Mouse (Mus musculus) left cerebral cortex, postnatal 14 days (tissue): ENCODE data around the gene 1700001P01Rik. TPM values are rescaled to one million over a fixed set of nuclear protein-coding genes. Genes with fewer than 3 reads are reported as not detected.
A peak's percentile ranks its signal among the peaks of the same experiment; 100 is the strongest.

Experiments
- DNase-seq, 2 experiments: peaks; one replicate each; pipeline ENCODE4 v3.0.0; 2021 to 2022; ENCODE audit warnings: low spot score in 2 of 2, mixed read lengths in 1 of 2
- intact Hi-C: fragments of 180-260 bp; cut with DNase I; formaldehyde crosslinking; loops from one replicate; pipeline ENCODE4 v1.15.1; 2025
- total RNA-seq, 2 experiments: library from RNA; stranded (reverse); gene quantifications; 2 replicates each; pipeline ENCODE4 v1.2.3; 2021

Gene 1700001P01Rik
- total RNA-seq, 2 experiments from 2014 or later = 1.0 TPM; not detected in 1

DNA sequence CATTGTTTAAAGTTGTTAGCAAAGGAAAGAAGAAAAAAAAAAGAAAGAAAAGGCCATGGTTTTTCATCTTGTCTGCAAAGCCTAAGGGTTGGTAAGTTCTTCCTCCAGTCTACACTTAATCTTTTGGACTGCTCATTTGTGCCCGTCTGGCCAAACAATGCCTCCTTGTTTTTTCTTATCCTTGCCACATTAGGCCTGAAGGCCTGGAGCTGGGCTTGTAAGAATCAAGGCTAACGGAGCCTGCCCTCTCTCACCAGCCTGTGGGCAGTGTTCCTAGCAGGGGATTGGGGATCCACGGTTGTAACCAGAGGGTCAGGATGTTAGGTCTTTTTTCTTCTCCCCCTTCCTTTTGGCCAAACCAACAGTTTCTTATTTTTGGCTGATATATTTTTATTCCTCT, 35.3 kb upstream of the 1700001P01Rik start:
- intact Hi-C loops = no loop called here
- no peak for DNase-seq

DNA sequence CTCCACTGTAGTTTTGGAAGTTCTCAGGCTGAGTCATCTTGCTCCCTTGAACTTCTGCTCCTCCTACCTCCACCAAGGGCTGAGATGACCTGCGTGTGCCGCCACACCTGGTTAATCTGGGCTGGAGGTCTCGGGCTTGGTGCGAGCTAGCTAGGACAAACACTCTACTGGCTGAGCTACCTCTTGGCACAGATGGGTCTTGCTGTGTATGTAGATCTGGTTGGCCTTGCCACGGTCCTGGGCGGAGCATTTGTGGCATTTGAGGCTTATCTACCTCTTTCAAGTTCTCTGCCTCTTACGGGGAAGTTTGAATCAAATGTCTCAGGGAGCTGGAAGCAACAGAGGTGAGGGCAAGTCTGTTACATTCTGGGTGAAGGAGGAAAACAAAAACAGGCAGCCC, 34.6 kb upstream of the 1700001P01Rik start:
- no peak for DNase-seq
- intact Hi-C loops = no loop called here

DNA sequence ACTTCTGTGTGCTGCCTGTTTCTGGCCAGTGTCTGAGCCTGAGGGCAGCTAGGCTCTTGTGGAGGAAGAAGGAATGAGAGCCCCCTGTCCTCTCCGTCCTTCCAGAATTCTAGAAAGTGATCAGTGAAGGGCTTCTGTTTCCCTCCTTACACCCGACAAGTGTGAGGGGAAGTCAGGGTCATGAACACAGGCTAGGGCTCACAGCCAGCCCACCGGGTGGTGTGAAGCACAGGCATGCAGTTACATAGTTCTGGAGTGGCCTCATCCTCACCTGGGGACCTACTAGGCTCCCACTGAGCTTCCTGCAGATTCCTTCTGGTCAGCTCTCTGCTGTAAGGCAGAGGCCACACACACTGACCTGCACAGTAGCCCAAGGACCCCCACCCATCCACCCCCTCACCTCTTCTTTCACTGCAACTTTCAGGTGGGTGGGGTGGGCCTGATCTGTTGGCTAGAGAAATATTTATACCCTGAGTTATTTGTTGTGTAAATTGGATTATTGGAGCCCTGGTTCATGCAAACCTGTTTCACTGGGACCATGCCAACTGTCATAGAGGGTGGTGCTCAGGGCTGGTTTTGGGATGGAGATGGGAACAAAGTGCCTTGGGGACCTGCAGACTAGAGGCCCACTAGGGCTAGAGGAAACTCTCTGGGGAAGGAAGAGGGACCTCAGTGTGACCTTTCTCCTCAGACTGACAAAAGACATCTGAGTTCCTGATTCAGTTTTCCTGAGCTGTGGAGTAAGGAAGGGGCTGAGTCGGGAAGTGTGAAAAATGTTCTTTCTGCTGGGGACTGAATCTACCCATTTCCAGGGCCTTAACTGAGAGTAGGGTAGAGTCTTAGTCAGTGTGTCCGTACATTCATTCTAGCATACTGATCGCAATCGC, 33.8 kb upstream of the 1700001P01Rik start:
- intact Hi-C loops = no loop called here
- DNase-seq = no peak

DNA sequence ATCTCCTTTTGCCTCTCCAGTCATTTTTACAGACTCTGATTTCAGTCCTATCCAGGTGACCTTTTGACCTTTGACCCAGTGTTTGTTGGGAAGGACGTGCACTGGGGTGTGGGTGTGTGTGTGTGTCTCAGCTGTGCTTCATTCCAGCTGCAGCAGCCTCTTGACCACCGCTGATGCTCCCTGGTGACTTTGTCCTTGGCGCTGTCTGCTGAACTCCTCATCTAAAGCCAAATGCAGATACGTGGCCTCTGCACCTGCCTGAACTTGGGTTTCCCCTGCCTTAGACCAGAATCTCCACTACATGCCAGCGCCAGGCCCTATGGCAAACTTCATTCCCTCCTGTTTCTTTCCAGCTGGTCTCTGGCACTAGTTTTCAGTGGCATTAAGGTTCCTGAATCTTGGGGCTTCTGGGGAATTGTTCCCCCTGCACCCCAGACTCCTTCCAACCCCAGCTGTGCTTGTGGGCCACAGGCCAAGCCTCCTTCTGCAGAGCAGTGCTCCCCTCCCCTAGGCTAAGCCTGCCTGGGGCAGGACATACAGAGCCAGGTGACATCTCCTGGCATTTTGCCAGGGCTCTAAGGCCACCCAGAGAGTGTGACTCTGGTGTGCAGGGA, 33.0 kb upstream of the 1700001P01Rik start:
- DNase-seq = no peak
- intact Hi-C loops = no loop called here

DNA sequence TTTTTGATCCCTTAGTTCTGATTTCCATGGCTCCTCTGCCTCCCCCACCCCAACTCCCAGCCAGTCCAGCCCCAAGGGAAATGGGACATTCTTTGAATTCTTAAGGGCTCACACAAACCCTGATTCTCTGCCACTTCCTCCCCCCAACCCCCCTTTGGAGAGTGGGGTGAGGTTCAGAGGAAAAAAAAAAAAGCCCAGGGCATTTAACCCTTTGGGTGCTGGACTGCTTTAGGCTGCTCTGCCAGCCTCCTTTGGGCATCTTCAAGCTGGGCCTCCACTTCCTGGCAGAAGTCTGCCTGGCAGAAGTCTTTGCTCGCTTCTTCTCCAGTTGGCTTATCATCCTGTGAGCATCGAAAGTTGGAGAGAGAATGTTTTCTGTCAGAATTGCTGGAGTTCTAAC, 32.4 kb upstream of the 1700001P01Rik start:
- intact Hi-C loops = no loop called here
- no peak for DNase-seq

DNA sequence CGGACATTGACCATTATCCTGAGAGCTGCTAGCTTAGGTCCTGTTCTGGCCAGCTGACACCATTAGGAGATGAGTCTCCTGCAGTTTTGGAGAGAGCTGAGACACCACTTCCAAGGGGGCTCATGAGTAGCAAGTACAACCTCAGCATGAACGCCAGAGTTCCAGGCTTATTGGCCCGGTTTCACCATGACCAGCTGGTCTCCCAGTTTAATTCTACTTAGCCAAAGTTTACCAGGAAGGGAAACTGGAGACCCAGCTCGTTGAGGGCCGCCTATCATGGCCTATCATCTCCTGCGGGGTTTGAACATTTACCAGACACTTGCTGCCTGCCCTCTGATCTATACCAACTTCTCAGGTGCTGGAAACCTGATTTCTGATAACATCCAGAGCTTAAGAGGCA, 31.9 kb upstream of the 1700001P01Rik start:
- no peak for DNase-seq
- intact Hi-C loops = no loop called here

DNA sequence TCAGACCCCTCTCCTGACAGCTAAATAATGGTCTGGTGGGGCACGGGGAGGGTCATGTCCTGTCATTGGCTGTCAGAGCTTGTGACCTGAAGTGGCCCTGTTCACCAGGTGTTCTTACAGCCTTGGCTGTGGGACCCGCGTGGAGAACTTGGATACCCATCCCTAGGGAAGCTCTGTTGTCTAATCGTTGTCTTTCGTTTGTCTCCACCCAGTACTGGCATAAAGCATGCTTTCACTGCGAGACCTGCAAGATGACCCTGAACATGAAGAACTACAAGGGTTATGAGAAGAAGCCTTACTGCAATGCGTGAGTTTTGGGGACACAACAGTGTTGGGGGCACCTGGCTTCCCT, 30.9 kb upstream of the 1700001P01Rik start:
- no peak for DNase-seq
- intact Hi-C loops = no loop called here

DNA sequence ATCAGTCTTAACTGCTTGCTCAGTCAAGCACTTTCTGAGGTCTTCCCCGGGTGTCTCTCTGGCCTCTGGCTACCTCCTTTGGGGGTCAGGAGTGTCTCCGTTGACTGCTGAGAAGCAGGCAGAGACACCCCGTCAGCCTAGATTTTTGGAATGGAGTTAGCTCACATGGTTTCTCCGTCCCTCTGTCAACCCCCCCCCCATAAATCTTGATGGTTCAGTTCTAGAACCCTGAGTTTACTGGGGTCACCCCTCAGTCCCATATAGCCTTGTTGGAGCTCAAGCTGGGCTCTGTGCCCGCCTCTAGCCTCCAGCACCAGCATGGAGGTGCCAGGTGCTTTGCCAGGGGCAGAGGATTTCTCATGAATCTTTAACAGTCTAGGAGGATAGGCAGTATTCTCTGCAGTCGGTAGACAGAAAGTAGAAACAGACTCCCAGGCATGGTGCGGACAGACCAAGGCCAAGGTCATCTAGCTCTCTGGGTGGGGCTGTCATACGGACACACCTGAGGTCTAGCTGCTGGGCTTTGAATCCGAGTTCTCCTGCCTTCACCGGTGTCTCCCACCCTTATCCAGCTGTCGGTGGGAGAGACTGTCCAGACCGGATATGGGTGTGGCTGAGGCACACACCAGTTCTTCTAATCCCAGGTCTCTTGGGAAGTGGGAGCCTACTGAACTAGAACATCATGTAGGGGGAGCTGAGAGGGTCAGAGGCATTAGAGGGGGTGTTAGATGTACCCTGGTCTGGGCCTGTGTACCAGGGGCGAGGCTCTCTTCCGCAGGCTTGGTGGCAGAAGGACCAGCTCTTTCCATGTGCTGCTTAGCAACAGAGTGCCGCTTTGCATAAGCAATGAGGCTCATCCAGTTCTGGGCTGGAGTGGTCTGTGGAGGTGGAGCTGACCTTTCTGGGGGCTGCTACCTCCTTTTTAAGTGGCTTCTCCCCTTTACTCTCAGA, 30.2 kb upstream of the 1700001P01Rik start:
- intact Hi-C loops = no loop called here
- DNase-seq = no peak

DNA sequence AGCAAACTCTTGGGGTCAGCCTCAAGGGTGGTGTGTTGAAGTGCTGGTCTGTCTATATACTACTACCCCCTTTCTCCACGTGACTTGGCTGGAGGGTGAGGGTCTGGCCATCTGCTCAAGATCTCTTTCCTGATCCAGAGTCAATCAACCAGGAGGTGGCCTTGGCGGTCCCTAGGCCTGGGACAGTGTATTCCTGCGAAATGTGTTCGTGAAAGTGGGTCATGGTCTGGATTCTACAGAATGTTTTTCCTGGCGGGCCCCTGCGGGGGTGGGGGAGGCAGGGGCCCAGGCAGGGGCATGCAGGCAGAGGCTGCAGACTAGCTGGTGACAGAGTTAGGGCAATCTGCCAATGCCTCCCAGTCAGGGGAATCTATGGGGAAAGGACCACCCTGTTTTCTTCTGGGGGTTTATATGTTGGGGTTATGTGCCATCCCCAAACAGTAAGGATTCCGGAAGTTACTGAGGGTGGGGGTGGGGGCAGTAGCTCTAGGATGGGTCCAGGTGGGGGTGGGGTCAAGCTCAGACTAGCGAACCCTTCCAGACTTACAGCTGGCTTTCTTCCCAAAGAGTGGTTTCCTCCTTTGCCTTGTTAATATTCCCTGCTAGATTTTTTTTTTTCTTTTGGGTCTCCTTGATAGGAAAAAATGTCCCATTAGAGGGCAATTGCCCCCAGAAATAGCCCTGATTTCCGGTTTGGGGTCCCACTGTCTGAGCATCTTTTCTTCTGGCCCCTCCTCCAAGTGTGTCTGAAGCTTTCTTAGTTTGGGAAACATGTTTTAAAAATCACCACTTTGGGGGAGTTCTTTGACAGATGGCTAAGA, 29.3 kb upstream of the 1700001P01Rik start:
- no peak for DNase-seq
- intact Hi-C loops = no loop called here

DNA sequence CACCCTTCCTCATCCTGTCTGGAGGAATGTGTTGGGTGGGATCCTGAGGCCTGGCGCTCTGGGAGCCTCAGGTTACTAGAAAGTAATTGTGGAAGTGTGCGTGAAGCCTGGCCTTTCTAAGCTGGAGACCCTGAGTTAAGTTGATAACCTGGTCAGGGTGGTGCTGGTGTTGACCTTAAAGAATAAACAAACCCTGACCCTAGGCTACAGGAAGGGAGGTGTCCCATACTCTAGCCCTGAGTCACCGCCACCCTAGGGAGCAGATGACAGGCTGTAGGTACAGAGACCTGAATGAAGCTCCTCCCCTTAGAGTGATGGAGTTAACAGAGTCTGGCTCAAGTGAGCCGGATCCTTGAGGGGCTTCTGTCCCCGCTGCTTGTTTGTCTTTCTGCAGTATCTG, 28.1 kb upstream of the 1700001P01Rik start:
- intact Hi-C loops = no loop called here
- DNase-seq = no peak

DNA sequence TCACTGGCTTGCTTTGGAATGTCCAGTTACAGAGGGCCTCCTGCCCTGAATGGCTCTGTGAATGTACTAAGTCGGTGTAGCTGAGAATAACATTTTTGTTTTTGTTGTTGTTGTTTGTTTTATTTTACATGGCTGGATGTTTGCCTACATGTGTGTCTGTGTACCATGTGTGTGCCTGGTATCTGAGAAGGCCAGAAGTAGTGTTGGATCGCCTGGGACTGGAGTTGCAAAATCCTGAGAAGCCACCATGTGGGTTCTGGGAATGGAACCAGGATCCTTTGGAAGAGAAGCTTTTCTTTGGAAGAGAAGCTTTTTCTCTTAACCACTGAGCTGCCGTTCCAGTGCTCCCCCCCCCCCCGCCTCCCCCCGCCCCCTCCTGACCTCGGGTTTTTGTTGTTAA, 26.8 kb upstream of the 1700001P01Rik start:
- DNase-seq = no peak
- intact Hi-C loops = no loop called here

DNA sequence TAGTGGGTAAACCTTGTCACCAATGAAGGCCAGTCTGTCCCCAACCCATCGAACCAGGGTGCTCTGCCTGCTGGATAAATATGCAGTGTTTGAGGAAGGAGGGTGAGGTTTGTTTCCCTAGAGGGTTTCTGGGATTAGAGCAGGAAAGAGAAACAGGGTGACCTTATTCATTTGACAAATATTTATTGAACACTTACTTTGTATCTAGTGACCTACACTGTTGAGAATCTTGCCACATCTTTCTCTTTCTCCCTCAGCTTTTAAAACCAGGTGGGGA, 26.4 kb upstream of the 1700001P01Rik start:
- intact Hi-C loops = no loop called here
- DNase-seq = no peak

DNA sequence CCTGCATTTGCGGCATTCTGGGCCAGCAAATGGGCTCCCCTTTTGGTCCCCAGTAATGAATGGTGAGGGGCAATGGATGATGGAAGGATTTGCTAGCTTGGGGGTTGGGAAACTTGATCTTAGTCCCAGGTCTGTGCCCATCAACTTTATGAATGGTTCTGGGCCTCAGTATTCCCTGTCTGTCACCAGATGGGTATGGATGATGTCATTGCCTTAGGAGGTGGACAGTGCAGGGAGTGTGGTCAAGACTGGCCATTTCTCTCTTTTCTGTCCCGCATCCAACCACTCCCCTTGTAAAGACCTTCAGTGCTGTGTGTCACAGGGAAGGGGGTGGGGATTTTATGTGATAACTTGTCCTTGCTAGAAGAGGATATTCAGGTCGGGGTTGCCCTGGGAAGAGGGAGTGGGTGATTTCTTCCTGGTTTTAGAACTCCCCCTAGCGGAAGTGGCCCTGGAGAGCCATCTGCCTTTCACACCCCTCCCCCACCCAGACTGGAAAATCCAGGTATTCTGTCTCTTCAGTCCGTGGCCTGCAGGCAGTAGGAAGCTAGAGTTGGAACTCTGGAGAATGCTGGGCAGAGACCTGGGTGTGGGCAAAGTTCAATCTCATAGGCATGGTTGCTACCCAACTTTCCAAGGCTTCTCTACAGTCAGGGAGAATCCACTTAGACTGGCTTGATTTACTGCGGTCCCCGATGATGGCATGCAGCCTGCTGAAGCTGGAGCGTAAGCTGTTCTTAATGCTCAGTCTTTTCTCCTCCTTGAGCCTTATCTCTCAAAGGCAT, 25.9 kb upstream of the 1700001P01Rik start:
- DNase-seq = peak; percentile 54 to 62
- intact Hi-C loops = no loop called here

DNA sequence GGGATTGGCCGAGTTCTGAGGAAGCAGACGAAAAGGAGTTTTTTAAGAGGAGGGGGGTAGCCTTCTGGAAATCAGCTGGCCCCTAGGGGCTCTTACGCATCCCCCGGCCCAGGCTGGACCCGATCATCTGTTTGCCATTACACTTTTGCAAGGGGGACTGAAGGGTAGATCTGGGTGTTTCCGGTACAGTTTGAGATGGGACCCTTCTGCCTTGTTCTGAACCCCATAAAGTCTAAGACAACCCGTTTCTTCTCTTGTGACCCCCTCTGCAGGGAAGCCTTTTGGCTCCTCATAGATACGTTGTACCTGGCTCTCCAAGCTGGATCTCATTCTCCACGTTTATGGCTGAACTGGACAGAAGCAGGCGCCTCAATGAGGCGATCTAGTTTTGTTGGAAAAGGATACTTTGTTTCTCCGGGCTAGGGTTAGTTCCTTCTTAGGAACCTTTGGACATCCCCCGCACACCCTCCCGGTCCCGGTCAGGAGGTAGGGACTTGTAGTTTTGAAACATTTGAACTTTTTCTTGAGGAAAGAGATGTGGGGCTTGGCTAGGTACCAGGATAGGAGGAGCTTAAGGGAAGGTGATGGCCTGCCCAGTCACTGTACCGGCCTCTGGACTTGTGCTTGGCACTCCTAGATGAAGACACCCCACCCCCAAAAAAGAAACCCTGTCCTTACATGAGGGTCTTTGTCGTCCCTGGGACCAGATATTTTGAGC, 25.1 kb upstream of the 1700001P01Rik start:
- intact Hi-C loops = no loop called here
- DNase-seq = no peak

DNA sequence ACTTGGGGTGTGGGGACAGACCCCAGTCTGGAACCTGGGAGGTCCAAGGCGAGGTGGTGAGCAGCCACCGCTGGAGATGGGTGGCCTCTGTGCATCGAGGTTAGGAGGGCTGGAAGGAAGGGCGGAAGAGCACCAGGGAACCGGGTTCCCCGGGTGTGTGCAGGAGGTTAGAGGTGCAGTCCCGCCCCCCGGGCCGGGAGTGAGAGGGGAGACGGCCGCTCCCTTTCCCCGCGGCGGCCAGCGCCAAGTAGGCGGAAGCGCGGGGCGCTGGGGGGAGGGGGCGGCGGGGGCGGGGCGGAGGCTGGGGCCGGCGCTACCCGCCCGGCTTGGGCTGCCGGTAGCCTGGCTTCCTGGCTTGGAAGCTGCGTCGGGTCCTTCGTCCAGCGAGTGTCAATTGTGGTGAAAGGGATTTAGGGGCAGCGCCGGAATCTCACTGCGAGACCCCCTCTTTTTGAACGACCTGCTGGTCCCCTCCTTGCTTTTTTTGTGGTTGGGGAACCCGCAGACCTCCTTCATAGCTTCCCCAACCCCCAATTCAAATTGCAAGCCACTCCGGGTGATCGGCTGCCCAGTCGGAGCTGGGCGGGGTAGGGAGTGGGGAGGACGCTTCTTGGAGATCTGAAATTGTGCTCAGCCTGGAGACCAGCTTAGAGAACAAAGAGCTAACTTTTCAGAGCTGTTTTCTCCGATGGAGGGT, 24.4 kb upstream of the 1700001P01Rik start:
- intact Hi-C loops = loop anchor here (1.0 to 5.0 kb wide), 3 partner anchors 41 to 187 kb away; partner anchors contain the start of genes Fbxo47 and Plxdc1
- DNase-seq = no peak

DNA sequence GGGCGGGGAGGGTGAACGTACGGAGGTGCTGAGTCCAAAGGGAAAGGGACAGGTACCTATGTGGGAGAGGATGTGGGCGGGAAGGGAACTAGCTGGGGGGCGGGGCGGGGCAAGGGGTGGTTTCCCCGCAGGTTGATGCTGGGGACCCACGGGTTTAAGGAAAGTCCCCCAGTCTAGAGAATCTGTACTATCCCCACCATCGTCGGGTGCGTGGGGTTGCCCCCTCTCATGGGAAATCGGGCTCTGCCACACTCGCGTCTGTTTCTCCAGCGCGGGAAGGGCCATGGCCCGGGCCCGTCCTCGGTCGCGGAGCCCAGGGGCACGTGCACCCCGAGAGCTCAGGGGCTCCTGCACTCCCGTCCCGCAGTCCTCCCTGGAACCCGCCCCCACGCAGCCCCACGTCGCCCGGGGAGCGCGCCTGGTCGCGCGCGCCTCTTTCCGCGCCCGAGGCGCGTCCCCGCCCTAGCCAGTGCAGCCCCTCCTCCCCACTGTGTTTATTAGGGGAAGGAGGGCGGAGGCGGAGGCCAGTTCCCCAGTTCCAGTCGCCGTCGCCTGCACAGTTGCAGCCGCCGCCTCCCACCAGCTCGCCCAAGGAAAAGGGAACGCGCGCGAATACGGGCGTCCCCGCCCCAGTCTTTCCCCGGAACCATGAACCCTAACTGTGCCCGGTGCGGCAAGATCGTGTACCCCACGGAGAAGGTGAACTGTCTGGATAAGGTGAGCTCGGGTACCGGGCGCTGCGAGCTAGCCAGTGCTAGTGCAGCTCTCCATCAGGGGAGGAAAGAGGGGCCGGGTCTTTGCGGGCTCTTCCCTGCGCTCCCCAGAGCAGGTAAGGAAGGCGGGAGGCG, 23.7 kb upstream of the 1700001P01Rik start:
- intact Hi-C loops = loop anchor here (1.0 to 5.0 kb wide), 3 partner anchors 42 to 188 kb away; partner anchors contain the start of genes Fbxo47 and Plxdc1
- DNase-seq = peak; percentile 85
